Mouse (Mus musculus): ENCODE results near the gene Col9a2. TPM values are rescaled to one million over a fixed set of nuclear protein-coding genes. Genes with fewer than 3 reads are reported as not detected.
A peak's percentile ranks its signal among the peaks of the same experiment; 100 is the strongest.
"Not testable (repeated sequence)": the region's sequence is repeated elsewhere in the genome, so short reads cannot be mapped to it uniquely, and the experiment has no call there.

Col9a2 gene
- polyA plus RNA-seq, 2 experiments, result 1.1 to 1.9 TPM

DNA sequence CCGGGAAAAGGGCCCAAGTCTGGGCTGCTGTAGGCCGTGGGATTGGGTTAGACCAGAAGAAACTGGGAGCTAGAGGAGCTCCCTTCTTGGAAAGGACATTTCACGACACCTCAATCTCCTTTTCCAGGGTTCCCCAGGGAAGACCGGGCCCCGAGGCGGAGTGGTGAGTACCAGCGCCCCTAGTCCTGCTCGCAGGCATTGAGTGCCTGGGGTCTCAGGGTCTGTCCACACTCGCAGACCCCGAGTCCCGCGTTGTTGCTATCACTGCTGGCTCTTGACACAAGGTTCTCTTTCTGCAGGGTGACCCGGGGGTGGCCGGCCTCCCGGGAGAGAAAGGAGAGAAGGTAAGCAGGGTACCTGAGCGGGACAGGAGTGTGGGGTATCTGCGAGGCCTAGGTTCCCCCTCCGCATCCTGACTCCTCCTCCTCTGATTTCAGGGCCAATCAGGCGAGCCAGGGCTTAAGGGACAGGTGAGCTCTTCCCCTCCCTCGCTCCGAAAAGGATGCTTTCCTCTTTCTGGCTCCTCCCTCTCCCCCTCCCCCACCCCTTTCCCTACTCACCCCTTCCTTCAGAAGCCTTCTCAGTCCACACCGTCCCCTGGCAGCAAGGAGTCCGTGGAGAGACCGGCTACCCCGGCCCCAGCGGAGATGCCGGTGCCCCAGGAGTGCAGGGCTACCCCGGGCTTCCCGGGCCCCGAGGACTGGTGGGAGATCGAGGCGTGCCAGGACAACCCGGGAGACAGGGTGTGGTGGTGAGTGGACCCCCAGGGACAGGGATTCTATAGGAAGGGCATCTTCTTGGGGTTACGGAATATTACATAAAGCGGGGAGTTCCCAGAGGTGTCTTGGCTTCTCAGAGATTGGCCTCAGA lies 13.5 kb downstream of the Col9a2 start:
- peaks cover 14% of the 10 kb centered on the region for H3K27me3 ChIP-seq (ENCODE audit: control insufficient read depth, insufficient read depth, low read length)
- no peaks in the 10 kb centered on the region for H3K9me3 ChIP-seq (ENCODE audit: control insufficient read depth, low read length)
- H3K27ac ChIP-seq, result no peak overlapping the region
- H3K4me3 ChIP-seq (ENCODE audit: insufficient read depth in 1 of 2, low read depth in 2 of 2, low read length in 2 of 2), result no peak overlapping the region
- TF ChIP-seq EP300 (IDR thresholded peaks at IDR 0.05; ENCODE audit: low read depth) (no peak), CTCF (IDR thresholded peaks at IDR 0.05; ENCODE audit: low read depth) (no peak)
- DNase-seq (ENCODE audit: low read depth in 3 of 3, low spot score in 3 of 3), result no peak
- ATAC-seq (ENCODE audit: insufficient read depth), result no peak
- 14% methylated on average over 35 of the region's 35 CpGs for WGBS (ENCODE audit: insufficient replicate concordance)
- no peak overlapping the region for H3K4me2 ChIP-seq (ENCODE audit: low read depth)
- H3K9ac ChIP-seq (replicated peaks), result no peak overlapping the region
- H3K4me1 ChIP-seq (replicated peaks; ENCODE audit: control insufficient read depth in 2 of 2, insufficient read depth in 2 of 2, low read length in 1 of 2), result no peaks in the 10 kb centered on the region
- H3K36me3 ChIP-seq (replicated peaks; ENCODE audit: control insufficient read depth, insufficient read depth, low read depth), result no peaks in the 10 kb centered on the region

DNA sequence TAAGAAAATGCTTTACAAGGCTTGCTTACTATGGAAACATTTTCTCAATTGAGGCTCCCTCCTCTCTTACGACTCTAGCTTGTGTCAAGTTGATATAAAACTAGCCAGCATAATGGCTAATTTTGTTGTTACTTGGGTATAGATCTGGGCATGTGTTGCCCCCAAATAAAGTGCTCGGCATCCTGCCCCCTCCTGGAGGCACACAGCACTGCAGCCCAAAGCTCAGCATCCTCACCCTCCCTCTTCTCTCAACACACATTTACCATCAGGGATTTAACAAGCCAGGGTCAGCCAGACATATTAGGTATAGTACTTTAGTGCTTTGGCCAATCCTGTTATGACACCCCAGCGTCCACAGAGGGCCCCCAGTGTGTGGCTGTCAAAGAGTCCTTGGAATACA lies 17.2 kb downstream of the Col9a2 start:
- DNase-seq (ENCODE audit: low read depth in 3 of 3, low spot score in 3 of 3) (no peak), ATAC-seq (ENCODE audit: insufficient read depth) (no peak)
- no peaks in the 10 kb centered on the region; the same call in 1 of the 2 replicates for H3K36me3 ChIP-seq (replicated peaks; ENCODE audit: control insufficient read depth, insufficient read depth, low read depth)
- no peaks in the 10 kb centered on the region for H3K4me1 ChIP-seq (replicated peaks; ENCODE audit: control insufficient read depth in 2 of 2, insufficient read depth in 2 of 2, low read length in 1 of 2)
- no peak for TF ChIP-seq EP300 (IDR thresholded peaks at IDR 0.05; ENCODE audit: low read depth)
- peak; percentile 76 for TF ChIP-seq CTCF (IDR thresholded peaks at IDR 0.05; ENCODE audit: low read depth)
- H3K9ac ChIP-seq (replicated peaks), result no peak overlapping the region
- H3K9me3 ChIP-seq (ENCODE audit: control insufficient read depth, low read length), result no peaks in the 10 kb centered on the region
- H3K27ac ChIP-seq, result no peak overlapping the region
- peaks cover 14% of the 10 kb centered on the region for H3K27me3 ChIP-seq (ENCODE audit: control insufficient read depth, insufficient read depth, low read length)
- 30% methylated on average over 3 of the region's 3 CpGs for WGBS (ENCODE audit: insufficient replicate concordance)
- no peak overlapping the region for H3K4me2 ChIP-seq (ENCODE audit: low read depth)
- H3K4me3 ChIP-seq (ENCODE audit: insufficient read depth in 1 of 2, low read depth in 2 of 2, low read length in 2 of 2), result no peak overlapping the region

DNA sequence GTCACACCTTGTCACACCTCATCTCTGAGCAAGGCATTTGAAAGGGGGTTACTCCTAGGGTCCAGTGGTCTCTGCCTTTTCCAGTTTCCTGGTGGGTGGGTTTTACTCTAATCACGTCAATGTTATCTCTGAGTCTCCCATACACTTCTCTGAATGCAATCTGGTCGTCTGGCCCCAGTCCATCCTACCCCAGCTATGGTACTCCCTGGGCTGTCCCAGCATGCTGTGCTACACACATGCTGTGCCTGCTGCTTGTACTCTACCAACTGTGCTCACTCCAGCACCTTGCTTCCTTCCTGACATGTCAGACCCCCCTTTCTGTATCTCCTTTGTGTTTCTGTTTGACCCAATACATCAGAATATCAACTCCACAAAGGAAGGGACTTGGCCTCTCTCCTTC lies 17.8 kb downstream of the Col9a2 start:
- no peaks in the 10 kb centered on the region for H3K4me1 ChIP-seq (replicated peaks; ENCODE audit: control insufficient read depth in 2 of 2, insufficient read depth in 2 of 2, low read length in 1 of 2)
- no peak overlapping the region for H3K27ac ChIP-seq
- peaks cover 14% of the 10 kb centered on the region for H3K27me3 ChIP-seq (ENCODE audit: control insufficient read depth, insufficient read depth, low read length)
- no peaks in the 10 kb centered on the region for H3K9me3 ChIP-seq (ENCODE audit: control insufficient read depth, low read length)
- WGBS (ENCODE audit: insufficient replicate concordance), result 45% methylated on average over 2 of the region's 2 CpGs
- no peak for ATAC-seq (ENCODE audit: insufficient read depth)
- TF ChIP-seq EP300 (IDR thresholded peaks at IDR 0.05; ENCODE audit: low read depth), result no peak
- TF ChIP-seq CTCF (IDR thresholded peaks at IDR 0.05; ENCODE audit: low read depth), result no peak
- H3K4me3 ChIP-seq (ENCODE audit: insufficient read depth in 1 of 2, low read depth in 2 of 2, low read length in 2 of 2), result no peak overlapping the region
- H3K9ac ChIP-seq (replicated peaks), result no peak overlapping the region
- no peak for DNase-seq (ENCODE audit: low read depth in 3 of 3, low spot score in 3 of 3)
- no peak overlapping the region for H3K4me2 ChIP-seq (ENCODE audit: low read depth)
- no peaks in the 10 kb centered on the region; the same call in 1 of the 2 replicates for H3K36me3 ChIP-seq (replicated peaks; ENCODE audit: control insufficient read depth, insufficient read depth, low read depth)

DNA sequence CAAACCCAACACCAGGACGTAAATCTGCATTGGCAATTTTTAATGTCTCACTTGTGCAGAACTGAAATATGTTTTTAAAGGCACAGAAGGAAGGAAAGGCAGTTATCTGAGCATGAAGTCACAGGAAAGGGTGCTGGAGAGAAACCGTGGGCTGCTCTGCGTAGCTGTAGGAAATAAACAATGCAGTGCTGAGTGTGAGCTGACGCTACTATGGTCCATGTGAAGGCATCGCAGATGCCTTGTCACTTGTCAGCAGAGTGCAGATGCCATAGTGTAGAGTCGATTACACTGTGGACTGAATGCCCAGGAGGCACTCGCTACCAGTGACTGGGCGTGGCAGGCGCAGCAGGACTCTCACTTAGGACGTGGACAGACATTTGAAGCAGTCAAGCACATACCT lies 20.0 kb downstream of the Col9a2 start:
- not testable (repeated sequence) for H3K36me3 ChIP-seq (replicated peaks; ENCODE audit: control insufficient read depth, insufficient read depth, low read depth); H3K9ac ChIP-seq (replicated peaks); DNase-seq (ENCODE audit: low read depth in 3 of 3, low spot score in 3 of 3); H3K9me3 ChIP-seq (ENCODE audit: control insufficient read depth, low read length); H3K27me3 ChIP-seq (ENCODE audit: control insufficient read depth, insufficient read depth, low read length); H3K4me1 ChIP-seq (replicated peaks; ENCODE audit: control insufficient read depth in 2 of 2, insufficient read depth in 2 of 2, low read length in 1 of 2); H3K4me3 ChIP-seq (ENCODE audit: insufficient read depth in 1 of 2, low read depth in 2 of 2, low read length in 2 of 2); ATAC-seq (ENCODE audit: insufficient read depth); H3K27ac ChIP-seq; H3K4me2 ChIP-seq (ENCODE audit: low read depth)
- WGBS (ENCODE audit: insufficient replicate concordance), result 76% methylated on average over 9 of the region's 10 CpGs

DNA sequence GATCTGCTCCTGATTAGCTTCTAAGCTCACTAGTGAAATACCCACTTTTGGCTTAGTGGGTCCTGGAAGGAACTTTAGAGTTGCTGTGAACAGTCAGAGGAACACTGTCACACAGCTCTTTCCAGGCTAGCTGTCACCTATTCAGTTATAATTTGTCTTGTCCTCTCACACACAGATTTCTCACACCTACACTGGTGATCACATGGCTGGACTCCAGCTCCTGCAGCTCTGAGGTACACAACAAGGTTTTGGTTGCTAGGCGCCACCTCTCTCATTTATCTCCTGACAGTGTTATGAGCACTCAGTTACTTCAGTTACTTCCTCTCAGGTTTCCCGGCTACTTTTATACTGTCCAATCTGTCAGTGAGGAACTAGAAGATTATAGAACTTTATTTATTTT lies 26.2 kb downstream of the Col9a2 start:
- no peaks in the 10 kb centered on the region for H3K27me3 ChIP-seq (ENCODE audit: control insufficient read depth, insufficient read depth, low read length)
- no peaks in the 10 kb centered on the region for H3K4me1 ChIP-seq (replicated peaks; ENCODE audit: control insufficient read depth in 2 of 2, insufficient read depth in 2 of 2, low read length in 1 of 2)
- TF ChIP-seq CTCF (IDR thresholded peaks at IDR 0.05; ENCODE audit: low read depth) (no peak), EP300 (IDR thresholded peaks at IDR 0.05; ENCODE audit: low read depth) (no peak)
- H3K27ac ChIP-seq, result no peak overlapping the region
- H3K4me3 ChIP-seq (ENCODE audit: insufficient read depth in 1 of 2, low read depth in 2 of 2, low read length in 2 of 2), result no peak overlapping the region
- H3K4me2 ChIP-seq (ENCODE audit: low read depth), result no peak overlapping the region
- DNase-seq (ENCODE audit: low read depth in 3 of 3, low spot score in 3 of 3) (no peak), ATAC-seq (ENCODE audit: insufficient read depth) (no peak)
- H3K9ac ChIP-seq (replicated peaks), result no peak overlapping the region
- H3K9me3 ChIP-seq (ENCODE audit: control insufficient read depth, low read length), result no peaks in the 10 kb centered on the region
- peaks cover 11% of the 10 kb centered on the region for H3K36me3 ChIP-seq (replicated peaks; ENCODE audit: control insufficient read depth, insufficient read depth, low read depth)
- WGBS (ENCODE audit: insufficient replicate concordance), result 76% methylated on average over 2 of the region's 2 CpGs
